Mouse (Mus musculus) liver, postnatal 0 days (tissue): ENCODE data around the gene Asb16. TPM values are rescaled to one million over a fixed set of nuclear protein-coding genes. Genes with fewer than 3 reads are reported as not detected.

ENCODE experiments used
- ATAC-seq: fragments of 200-750 bp; cut with Nextera tagmentation; 2 replicates; pipeline ENCODE4 v1.8.0; 2017; ENCODE audit warnings: mild to moderate bottlenecking, moderate library complexity
- DNase-seq: peaks from one replicate; pipeline ENCODE4 v3.0.0-alpha.2; 2016
- H3K27ac ChIP-seq: fragments of 300-500 bp; sonication (generic); 2 replicates; pipeline ENCODE4 v1.5.1; 2014; ENCODE audit warnings: antibody characterized with exemption, moderate library complexity, mild to moderate bottlenecking, low read depth
- H3K27me3 ChIP-seq: fragments of 300-500 bp; sonication (generic); 2 replicates; pipeline ENCODE4 v1.6.1; 2014; ENCODE audit warnings: low read length, control low read depth, mixed read lengths; ENCODE audit not compliant: insufficient read depth
- H3K36me3 ChIP-seq: fragments of 300-500 bp; sonication (generic); replicated peaks from 2 replicates; pipeline ENCODE4 v1.6.1; 2014; ENCODE audit warnings: mild to moderate bottlenecking, control low read depth, low read length, moderate library complexity, mixed read lengths; ENCODE audit not compliant: insufficient read depth
- H3K4me1 ChIP-seq: fragments of 300-500 bp; sonication (generic); 2 replicates; pipeline ENCODE4 v1.6.1; 2014; ENCODE audit warnings: antibody characterized with exemption, mild to moderate bottlenecking, control low read depth; ENCODE audit not compliant: insufficient read depth
- H3K4me2 ChIP-seq: fragments of 300-500 bp; sonication (generic); 2 replicates; pipeline ENCODE4 v1.6.1; 2014; ENCODE audit warnings: low read depth, mild to moderate bottlenecking, low read length, moderate library complexity, mixed read lengths
- H3K4me3 ChIP-seq: fragments of 300-500 bp; sonication (generic); 2 replicates; pipeline ENCODE4 v1.5.1; 2014; ENCODE audit warnings: low read depth, low read length
- H3K9ac ChIP-seq: fragments of 300-500 bp; sonication (generic); replicated peaks from 2 replicates; pipeline ENCODE4 v1.6.1; 2014; ENCODE audit warnings: mild to moderate bottlenecking, moderate library complexity
- H3K9me3 ChIP-seq: fragments of 300-500 bp; sonication (generic); 2 replicates; pipeline ENCODE4 v1.6.1; 2016; ENCODE audit warnings: mild to moderate bottlenecking, control low read depth, low read length, mixed read lengths
- CTCF ChIP-seq: sonication (generic); IDR thresholded peaks from 2 replicates; pipeline ENCODE4 v1.5.1; 2016; ENCODE audit warnings: antibody characterized with exemption, low read depth
- EP300 ChIP-seq: IDR thresholded peaks from 2 replicates; pipeline ENCODE4 v1.6.1; 2016; ENCODE audit warnings: antibody characterized with exemption, low read depth, mild to moderate bottlenecking
- WGBS: fragments of 180-500 bp; shearing (Covaris S2); extraction: QIAGEN DNeasy Blood & Tissue Kit; methylation state at CpG from one replicate; pipeline ENCODE4 v1.1.7; 2014; ENCODE audit not compliant: insufficient replicate concordance; 5-methylcytosine and 5-hydroxymethylcytosine counted together
- polyA plus RNA-seq: library from polyadenylated mRNA; unstranded; fragments of >200 nt; fragmentation: Nextera tagmentation; extraction: Ambion mirVana; gene quantifications from 2 replicates; pipeline ENCODE4 v1.2.1, GENCODE M21; 2015

Asb16 gene
- polyA plus RNA-seq, 1 experiment from 2014 or later, result not detected

DNA sequence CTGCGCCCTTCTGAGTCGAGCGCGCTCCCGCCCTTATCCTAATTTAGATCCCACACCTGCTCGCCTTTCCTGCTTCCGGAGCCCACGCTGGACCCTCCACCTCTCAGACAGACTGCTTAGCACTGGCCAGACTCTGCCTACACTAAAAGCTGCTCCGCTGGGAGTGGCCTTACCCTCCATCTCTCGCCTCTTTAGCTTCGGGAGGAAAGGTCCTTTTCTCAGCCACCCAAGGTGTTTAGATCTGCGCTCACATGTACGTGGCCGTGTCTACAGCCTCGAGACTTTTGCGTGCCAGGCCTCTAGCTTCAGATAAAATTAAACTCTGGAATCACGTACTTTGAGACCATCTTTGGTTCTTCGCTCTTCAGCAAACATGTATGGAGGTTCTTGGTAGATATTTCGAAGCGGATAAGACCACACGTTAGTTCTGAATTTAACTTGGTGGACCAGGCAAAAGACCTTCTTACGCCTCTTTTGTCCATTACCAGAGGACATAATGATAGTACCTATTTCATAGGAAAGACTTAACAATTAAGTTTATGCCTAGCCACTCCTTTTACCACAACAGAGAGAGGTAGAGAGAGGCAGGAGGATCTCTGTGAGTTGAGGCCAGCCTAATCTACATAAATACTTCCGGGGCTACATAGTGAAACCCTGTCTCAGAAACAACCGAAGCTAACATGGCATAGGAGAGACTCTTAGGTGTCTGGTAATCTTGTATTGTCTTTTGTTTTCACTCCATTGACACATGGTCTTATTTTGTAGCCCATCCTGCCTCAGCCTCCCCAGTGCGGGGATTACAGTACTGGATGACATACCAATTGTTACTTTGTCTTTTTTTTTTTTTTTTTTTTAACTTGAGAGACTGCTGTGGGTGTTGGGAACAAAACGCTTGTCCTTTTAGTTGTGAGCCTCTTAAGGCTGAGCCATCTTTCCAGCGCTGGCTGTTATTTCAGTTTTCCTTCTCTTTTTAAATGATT, 29.3 kb downstream of the Asb16 start:
- DNase-seq (no peak), ATAC-seq (no peak)
- Histone ChIP-seq H3K27ac (peak overlapping the region; percentile 100), H3K4me3 (peak overlapping the region; percentile 93), H3K4me1 (peaks cover 20% of the 10 kb centered on the region), H3K27me3 (no peaks in the 10 kb centered on the region), H3K9me3 (no peaks in the 10 kb centered on the region; the same call in 1 of the 2 replicates), H3K36me3 (peaks cover 17% of the 10 kb centered on the region), H3K4me2 (peak overlapping the region; percentile 97), H3K9ac (peak overlapping the region; percentile 82)
- no peak for TF ChIP-seq CTCF
- TF ChIP-seq EP300, result no peak
- 21% methylated on average over 27 of the region's 27 CpGs for WGBS

DNA sequence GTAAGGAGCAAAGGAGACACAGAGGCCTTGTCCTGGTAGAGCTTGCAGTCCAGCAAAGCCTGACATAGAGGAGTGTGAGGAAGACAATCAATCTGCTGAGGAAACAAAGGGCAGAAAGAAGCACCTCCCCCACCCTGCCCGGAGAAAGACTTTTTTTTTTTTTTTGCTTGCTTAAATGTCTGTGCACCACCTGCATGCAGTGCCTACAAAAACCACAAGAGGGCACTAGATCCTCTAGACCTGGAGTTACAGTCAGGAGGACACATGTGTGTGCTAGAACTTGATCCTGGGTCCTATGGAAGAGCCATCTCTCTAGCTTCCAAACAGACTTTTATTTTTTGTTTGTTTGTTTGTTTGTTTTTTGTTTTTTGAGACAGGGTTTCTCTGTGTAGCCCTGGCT, 31.3 kb downstream of the Asb16 start:
- Histone ChIP-seq H3K36me3 (no peaks in the 10 kb centered on the region), H3K27ac (no peak overlapping the region), H3K4me3 (no peak overlapping the region), H3K4me1 (peaks cover 20% of the 10 kb centered on the region), H3K9ac (no peak overlapping the region), H3K4me2 (no peak overlapping the region), H3K9me3 (no peaks in the 10 kb centered on the region; the same call in 1 of the 2 replicates), H3K27me3 (no peaks in the 10 kb centered on the region)
- peak; percentile 85 for DNase-seq
- TF ChIP-seq CTCF, result peak; percentile 82
- no peak for TF ChIP-seq EP300
- WGBS, result 11% methylated on average over 1 of the region's 1 CpGs
- ATAC-seq, result no peak

DNA sequence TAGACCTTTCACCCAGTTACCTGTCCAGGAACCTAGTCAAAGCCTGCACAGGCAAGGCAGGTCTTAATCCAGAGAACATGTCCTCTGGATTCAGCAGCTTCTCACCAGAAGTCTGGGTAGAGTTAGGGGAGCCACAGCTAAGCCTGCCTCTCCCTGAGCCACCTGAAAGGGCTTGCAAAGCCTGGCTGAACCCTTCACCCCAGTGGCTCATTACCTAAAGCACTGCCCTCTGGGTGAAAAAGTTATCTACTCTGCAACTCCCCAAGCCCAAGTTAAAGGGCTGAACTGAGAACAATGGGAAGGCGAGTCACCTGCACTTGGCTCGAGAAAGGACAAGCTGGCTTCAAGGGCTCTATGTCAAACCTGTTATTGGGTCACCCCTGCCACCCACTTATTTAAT, 35.6 kb downstream of the Asb16 start:
- no peak for DNase-seq
- Histone ChIP-seq H3K4me1 (peaks cover under 1% of the 10 kb centered on the region), H3K27me3 (no peaks in the 10 kb centered on the region), H3K9ac (no peak overlapping the region), H3K4me3 (no peak overlapping the region), H3K4me2 (no peak overlapping the region), H3K36me3 (peaks cover 26% of the 10 kb centered on the region), H3K9me3 (no peaks in the 10 kb centered on the region; the same call in 1 of the 2 replicates), H3K27ac (no peak overlapping the region)
- TF ChIP-seq CTCF, result no peak
- no peak for TF ChIP-seq EP300
- ATAC-seq, result no peak
- 67% methylated on average over 2 of the region's 2 CpGs for WGBS

DNA sequence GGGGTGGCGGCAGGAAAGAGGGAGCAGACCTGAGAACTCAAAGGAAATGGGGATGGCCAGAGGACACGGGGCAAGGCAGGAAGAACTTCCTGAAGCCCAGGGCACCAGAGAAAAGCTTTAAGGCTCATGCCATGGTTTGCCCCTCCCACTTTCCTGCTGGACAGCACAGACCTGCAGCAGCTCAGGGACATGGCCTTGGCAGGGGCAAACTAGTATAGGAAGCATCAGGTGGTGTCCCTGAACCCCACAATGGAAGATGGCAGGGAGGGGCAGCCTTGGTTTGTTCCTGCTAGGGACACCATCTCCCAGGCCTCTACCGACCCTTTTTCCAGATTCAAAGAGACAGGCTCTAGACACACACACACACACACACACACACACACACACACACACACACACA, 36.8 kb downstream of the Asb16 start:
- no peak overlapping the region for H3K4me3 ChIP-seq
- ATAC-seq (no peak), DNase-seq (no peak)
- no peaks in the 10 kb centered on the region for H3K9me3 ChIP-seq
- H3K36me3 ChIP-seq, result peaks cover 37% of the 10 kb centered on the region
- TF ChIP-seq CTCF (no peak), EP300 (no peak)
- no peak overlapping the region for H3K9ac ChIP-seq
- H3K27ac ChIP-seq, result no peak overlapping the region
- WGBS, result 74% methylated on average over 3 of the region's 3 CpGs
- H3K27me3 ChIP-seq, result no peaks in the 10 kb centered on the region
- H3K4me2 ChIP-seq, result no peak overlapping the region
- H3K4me1 ChIP-seq, result peaks cover 13% of the 10 kb centered on the region

DNA sequence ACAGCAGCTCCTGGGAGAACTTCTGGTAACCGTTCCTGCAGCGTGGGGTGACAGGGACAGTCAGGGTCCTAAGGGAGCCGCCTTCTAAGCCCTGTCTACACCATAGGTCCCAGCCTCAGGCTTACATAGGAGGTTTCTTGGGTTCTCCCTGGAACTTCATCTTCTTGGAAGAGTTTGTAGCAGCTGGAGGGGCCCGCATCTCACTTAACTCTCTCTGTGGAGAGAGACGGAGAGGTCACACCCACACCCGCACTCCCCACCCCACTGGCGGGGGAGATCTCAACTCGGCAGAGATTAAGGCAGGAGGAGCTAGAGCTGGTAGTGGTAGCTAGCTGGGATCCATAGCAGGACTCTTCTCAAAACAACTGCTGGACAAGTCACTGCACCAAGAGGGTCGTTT, 39.6 kb downstream of the Asb16 start:
- H3K4me2 ChIP-seq, result no peak overlapping the region
- DNase-seq, result no peak
- no peak for TF ChIP-seq EP300
- TF ChIP-seq CTCF, result no peak
- WGBS, result 81% methylated on average over 9 of the region's 9 CpGs
- no peaks in the 10 kb centered on the region for H3K9me3 ChIP-seq
- peaks cover 52% of the 10 kb centered on the region for H3K36me3 ChIP-seq
- H3K27ac ChIP-seq, result no peak overlapping the region
- no peaks in the 10 kb centered on the region for H3K27me3 ChIP-seq
- H3K9ac ChIP-seq, result no peak overlapping the region
- ATAC-seq, result no peak
- H3K4me3 ChIP-seq, result no peak overlapping the region
- H3K4me1 ChIP-seq, result peaks cover 24% of the 10 kb centered on the region

DNA sequence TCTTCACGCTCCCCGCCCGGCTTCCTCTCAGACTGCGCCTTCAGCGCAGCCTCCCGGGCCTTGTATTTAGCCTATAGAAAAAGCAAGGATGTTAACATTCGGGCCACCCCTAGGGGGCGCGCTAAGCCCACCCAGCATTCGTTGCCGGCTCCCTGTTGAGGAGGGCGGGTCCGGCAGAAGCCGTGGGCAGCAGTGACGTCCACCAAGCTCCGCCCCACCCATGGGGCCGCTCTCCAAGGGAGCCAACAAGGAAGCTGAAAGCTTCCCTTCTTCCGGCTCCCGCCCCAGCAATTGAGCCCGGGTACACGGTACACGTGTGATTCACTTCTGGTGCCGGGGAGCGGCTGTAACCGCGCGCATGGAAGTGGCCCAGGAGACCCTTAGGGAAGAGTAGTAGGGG, 40.4 kb downstream of the Asb16 start:
- H3K27ac ChIP-seq, result peak overlapping the region; percentile 80
- ATAC-seq, result peak; percentile 94
- peak overlapping the region; percentile 82 for H3K4me2 ChIP-seq
- peak; percentile 99 for DNase-seq
- peak overlapping the region; percentile 55 for H3K9ac ChIP-seq
- TF ChIP-seq CTCF (peak; percentile 99), EP300 (peak; percentile 62)
- H3K36me3 ChIP-seq, result peaks cover 61% of the 10 kb centered on the region
- peak overlapping the region; percentile 48 for H3K4me3 ChIP-seq
- WGBS, result under 1% methylated on average over 27 of the region's 27 CpGs
- no peaks in the 10 kb centered on the region for H3K27me3 ChIP-seq
- no peaks in the 10 kb centered on the region for H3K9me3 ChIP-seq
- H3K4me1 ChIP-seq, result peaks cover 24% of the 10 kb centered on the region
